Mouse (Mus musculus) heart, embryonic 11.5 days (tissue): Measurements from ENCODE around the gene Thy1. TPM values are rescaled to one million over a fixed set of nuclear protein-coding genes. Genes with fewer than 3 reads are reported as not detected.

Source experiments
- polyA plus RNA-seq: library from polyadenylated mRNA; unstranded; fragments of >200 nt; fragmentation: Nextera tagmentation; extraction: Ambion mirVana; gene quantifications from 2 replicates; pipeline ENCODE4 v1.2.1, GENCODE M21; 2014

Thy1 gene
- polyA plus RNA-seq, 1 experiment from 2014 or later = 0.86 TPM

Other genes starting within 250 kb of the Thy1 start
- 51.3 and 53.8 TPM in 2 replicates for gene Usp2, start 23.6 kb downstream of the Thy1 start, polyA plus RNA-seq
- gene Mfrp, start 58.3 kb downstream of the Thy1 start, polyA plus RNA-seq = 0.16 TPM in 1 of 2 replicates, not detected in the other
- 0.43 and 1.2 TPM in 2 replicates for gene C1qtnf5, start 63.9 kb downstream of the Thy1 start, polyA plus RNA-seq
- 0.28 TPM in 1 of 2 replicates, not detected in the other for gene Gm49380, start 70.1 kb downstream of the Thy1 start, polyA plus RNA-seq
- 35.2 and 38.2 TPM in 2 replicates for gene Rnf26, start 70.1 kb downstream of the Thy1 start, polyA plus RNA-seq
- gene Mcam, start 91.1 kb downstream of the Thy1 start, polyA plus RNA-seq = 86.2 and 105 TPM in 2 replicates
- gene Cbl, start 190.7 kb downstream of the Thy1 start, polyA plus RNA-seq = 12.6 and 14.8 TPM in 2 replicates
- not detected in 2 replicates for gene Ccdc153, start 197.3 kb downstream of the Thy1 start, polyA plus RNA-seq
- gene Pdzd3, start 208.1 kb downstream of the Thy1 start, polyA plus RNA-seq = not detected in 2 replicates
- gene Nlrx1, start 225.2 kb downstream of the Thy1 start, polyA plus RNA-seq = 3.6 and 4.9 TPM in 2 replicates
- gene Abcg4, start 245.2 kb downstream of the Thy1 start, polyA plus RNA-seq = 2.7 and 3.3 TPM in 2 replicates